Mouse (Mus musculus) lung, embryonic 15.5 days (tissue): Measurements from ENCODE around the gene Unc13b. TPM values are rescaled to one million over a fixed set of nuclear protein-coding genes. Genes with fewer than 3 reads are reported as not detected.

Source experiments
- ATAC-seq: fragments of 200-750 bp; cut with Nextera tagmentation; 2 replicates; pipeline ENCODE4 v1.8.0; 2017; ENCODE audit warnings: moderate number of reproducible peaks, borderline replicate concordance; ENCODE audit not compliant: low FRiP score, low TSS enrichment; ENCODE audit errors: extremely low read depth
- H3K27ac ChIP-seq: fragments of 300-500 bp; sonication (generic); 2 replicates; pipeline ENCODE4 v1.5.1; 2015; ENCODE audit warnings: moderate library complexity, mild to moderate bottlenecking, inconsistent platforms
- H3K27me3 ChIP-seq: fragments of 300-500 bp; sonication (generic); 2 replicates; pipeline ENCODE4 v1.6.1; 2015; ENCODE audit warnings: inconsistent platforms
- H3K36me3 ChIP-seq: fragments of 300-500 bp; sonication (generic); 2 replicates; pipeline ENCODE4 v1.6.1; 2015; ENCODE audit warnings: inconsistent platforms
- H3K4me1 ChIP-seq: fragments of 300-500 bp; sonication (generic); 2 replicates; pipeline ENCODE4 v1.6.1; 2015; ENCODE audit warnings: inconsistent platforms
- H3K4me2 ChIP-seq: fragments of 300-500 bp; sonication (generic); 2 replicates; pipeline ENCODE4 v1.6.1; 2015; ENCODE audit warnings: inconsistent platforms, mild to moderate bottlenecking, moderate library complexity
- H3K4me3 ChIP-seq: fragments of 300-500 bp; sonication (generic); 2 replicates; pipeline ENCODE4 v1.5.1; 2015; ENCODE audit warnings: mild to moderate bottlenecking, inconsistent platforms
- H3K9ac ChIP-seq: fragments of 300-500 bp; sonication (generic); 2 replicates; pipeline ENCODE4 v1.6.1; 2015; ENCODE audit warnings: inconsistent platforms
- H3K9me3 ChIP-seq: fragments of 300-500 bp; sonication (generic); 2 replicates; pipeline ENCODE4 v1.6.1; 2016; ENCODE audit warnings: inconsistent platforms
- WGBS: fragments of 180-500 bp; shearing (Covaris S2); methylation state at CpG from one replicate; pipeline ENCODE4 v1.1.7; 2015; 5-methylcytosine and 5-hydroxymethylcytosine counted together
- polyA plus RNA-seq: library from polyadenylated mRNA; unstranded; fragments of >200 nt; fragmentation: Nextera tagmentation; extraction: Ambion mirVana; gene quantifications from 2 replicates; pipeline ENCODE4 v1.2.1, GENCODE M21; 2015

Gene Unc13b
- polyA plus RNA-seq, 1 experiment from 2014 or later = 7.3 TPM

GRCm38 (mm10) chr4:43245776-43246175 lies 187.0 kb downstream of the Unc13b start:
- no peak overlapping the region for H3K4me2 ChIP-seq
- WGBS = 84% methylated on average over 4 of the region's 4 CpGs
- H3K36me3 ChIP-seq = no peaks in the 10 kb centered on the region
- no peaks in the 10 kb centered on the region for H3K27me3 ChIP-seq
- ATAC-seq = no peak
- no peaks in the 10 kb centered on the region for H3K4me1 ChIP-seq
- H3K4me3 ChIP-seq = no peak overlapping the region
- no peak overlapping the region for H3K27ac ChIP-seq
- no peak overlapping the region for H3K9ac ChIP-seq
- H3K9me3 ChIP-seq = no peaks in the 10 kb centered on the region

DNA sequence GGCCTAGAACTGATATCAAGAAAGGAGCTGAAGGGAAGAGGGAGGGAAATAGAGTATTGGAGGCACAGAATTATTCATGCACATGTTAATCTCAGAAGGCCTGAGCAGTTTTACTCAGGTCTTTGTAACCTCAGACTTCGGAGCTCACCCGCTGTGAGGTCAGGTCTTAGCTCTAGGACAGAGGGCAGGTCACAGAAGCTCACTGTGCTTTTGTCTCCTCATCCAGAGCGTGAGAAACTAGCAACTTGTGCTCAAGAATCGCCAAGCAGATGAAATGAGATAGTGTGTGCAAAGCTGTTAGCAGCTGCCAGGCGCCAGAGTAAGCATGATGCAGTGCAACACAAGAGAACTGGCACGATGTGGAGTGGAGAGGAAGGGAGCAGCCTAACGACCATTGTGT lies 189.3 kb downstream of the Unc13b start:
- Histone ChIP-seq H3K27me3 (no peaks in the 10 kb centered on the region), H3K4me1 (no peaks in the 10 kb centered on the region), H3K4me2 (no peak overlapping the region), H3K27ac (no peak overlapping the region), H3K4me3 (no peak overlapping the region), H3K9me3 (no peaks in the 10 kb centered on the region), H3K9ac (no peak overlapping the region), H3K36me3 (no peaks in the 10 kb centered on the region)
- ATAC-seq = no peak
- WGBS = 75% methylated on average over 7 of the region's 7 CpGs

GRCm38 (mm10) chr4:43248909-43249308 lies 190.2 kb downstream of the Unc13b start:
- Histone ChIP-seq H3K9ac (no peak overlapping the region), H3K36me3 (no peaks in the 10 kb centered on the region), H3K4me3 (no peak overlapping the region), H3K4me1 (no peaks in the 10 kb centered on the region), H3K27ac (no peak overlapping the region), H3K4me2 (no peak overlapping the region), H3K27me3 (no peaks in the 10 kb centered on the region), H3K9me3 (no peaks in the 10 kb centered on the region)
- no peak for ATAC-seq
- WGBS = 80% methylated on average over 2 of the region's 2 CpGs

GRCm38 (mm10) chr4:43251269-43251668 lies 192.5 kb downstream of the Unc13b start:
- no peaks in the 10 kb centered on the region for H3K4me1 ChIP-seq
- no peak overlapping the region for H3K27ac ChIP-seq
- H3K4me3 ChIP-seq = no peak overlapping the region
- H3K36me3 ChIP-seq = no peaks in the 10 kb centered on the region
- H3K27me3 ChIP-seq = no peaks in the 10 kb centered on the region
- ATAC-seq = no peak
- H3K9me3 ChIP-seq = no peaks in the 10 kb centered on the region
- no peak overlapping the region for H3K4me2 ChIP-seq
- WGBS = 59% methylated on average over 6 of the region's 6 CpGs
- H3K9ac ChIP-seq = no peak overlapping the region

DNA sequence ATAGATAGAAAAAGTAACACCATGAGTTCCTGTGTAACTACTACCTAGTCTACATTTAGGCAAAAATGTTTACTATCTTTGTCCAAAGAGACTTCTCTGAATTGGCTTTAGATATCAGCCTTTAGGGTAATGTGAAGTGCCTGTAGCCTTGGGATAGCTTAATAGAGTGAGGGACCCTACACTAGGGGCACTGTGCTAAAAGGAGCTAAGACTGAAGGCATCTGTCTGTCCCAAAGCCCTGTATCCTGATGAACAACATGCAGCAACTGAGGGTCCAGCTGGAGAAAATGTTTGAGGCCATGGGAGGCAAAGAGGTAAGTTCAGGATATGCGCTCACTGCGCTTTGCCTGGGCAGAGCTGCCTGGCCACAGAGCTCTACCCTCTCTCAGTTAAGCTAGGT lies 198.3 kb downstream of the Unc13b start:
- 98% methylated on average over 2 of the region's 2 CpGs for WGBS
- no peak overlapping the region for H3K9ac ChIP-seq
- H3K4me1 ChIP-seq = peaks cover 7% of the 10 kb centered on the region; the same call in 1 of the 2 replicates
- ATAC-seq = no peak
- H3K27ac ChIP-seq = no peak overlapping the region
- H3K4me3 ChIP-seq = no peak overlapping the region
- no peaks in the 10 kb centered on the region for H3K27me3 ChIP-seq
- H3K9me3 ChIP-seq = no peaks in the 10 kb centered on the region
- no peaks in the 10 kb centered on the region for H3K36me3 ChIP-seq
- no peak overlapping the region for H3K4me2 ChIP-seq

- H3K9me3 ChIP-seq = no peaks in the 10 kb centered on the region
- WGBS = 71% methylated on average over 4 of the region's 4 CpGs
- peaks cover 7% of the 10 kb centered on the region; the same call in 1 of the 2 replicates for H3K4me1 ChIP-seq
- H3K4me2 ChIP-seq = no peak overlapping the region
- H3K4me3 ChIP-seq = no peak overlapping the region
- no peaks in the 10 kb centered on the region for H3K36me3 ChIP-seq
- no peak overlapping the region for H3K9ac ChIP-seq
- H3K27ac ChIP-seq = no peak overlapping the region
- no peaks in the 10 kb centered on the region for H3K27me3 ChIP-seq
- no peak for ATAC-seq
Observed at GRCm38 (mm10) chr4:43258556-43258955, 199.8 kb downstream of the Unc13b start.

DNA sequence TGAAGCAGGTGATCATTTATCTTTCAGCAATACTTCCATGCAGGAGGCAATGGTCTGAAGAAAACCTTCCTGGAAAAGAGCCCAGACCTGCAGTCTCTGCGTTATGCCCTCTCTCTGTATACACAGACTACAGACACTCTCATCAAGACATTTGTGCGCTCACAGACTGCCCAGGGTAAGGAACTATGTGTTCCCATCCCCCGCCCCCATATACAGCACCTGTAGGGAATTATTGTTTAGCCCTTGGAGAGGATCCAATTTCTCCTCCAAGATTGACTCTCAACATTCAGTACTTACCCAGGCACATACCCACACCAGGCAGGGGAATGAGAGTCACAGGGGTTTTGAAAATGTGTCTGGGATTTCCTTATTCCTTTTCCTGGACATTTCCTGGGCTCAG lies 200.7 kb downstream of the Unc13b start:
- no peak overlapping the region for H3K9ac ChIP-seq

DNA sequence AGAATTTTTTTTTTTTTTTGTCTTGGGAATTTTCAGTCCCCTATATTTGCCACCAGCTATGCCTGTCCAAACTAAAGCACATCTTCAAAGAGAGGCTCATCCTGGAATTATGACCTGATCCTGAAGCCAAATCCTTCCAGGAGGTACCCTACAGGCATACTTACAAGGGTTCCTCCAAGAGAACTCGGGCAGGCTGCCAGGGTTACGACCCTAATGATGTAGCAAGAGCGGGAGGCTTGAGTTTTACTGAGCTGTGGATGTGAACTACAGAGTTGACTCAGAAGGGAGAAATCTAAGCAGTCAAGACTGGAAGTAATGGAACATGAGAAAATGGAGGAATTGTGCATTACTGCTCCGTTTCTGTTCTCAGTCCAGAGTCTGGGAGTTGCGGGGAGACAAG lies 201.3 kb downstream of the Unc13b start:
- H3K9ac ChIP-seq = no peak overlapping the region
- H3K9me3 ChIP-seq = no peaks in the 10 kb centered on the region
- ATAC-seq = no peak
- H3K27me3 ChIP-seq = no peaks in the 10 kb centered on the region
- no peak overlapping the region for H3K4me2 ChIP-seq
- peaks cover 7% of the 10 kb centered on the region; the same call in 1 of the 2 replicates for H3K4me1 ChIP-seq
- no peak overlapping the region for H3K4me3 ChIP-seq
- no peak overlapping the region for H3K27ac ChIP-seq
- no peaks in the 10 kb centered on the region for H3K36me3 ChIP-seq
- WGBS = 47% methylated on average over 5 of the region's 5 CpGs

More for the DNA sequence above, 200.7 kb downstream of the Unc13b start:
- 57% methylated on average over 3 of the region's 3 CpGs for WGBS
- H3K4me1 ChIP-seq = peaks cover 7% of the 10 kb centered on the region; the same call in 1 of the 2 replicates
- H3K27ac ChIP-seq = no peak overlapping the region
- H3K36me3 ChIP-seq = no peaks in the 10 kb centered on the region
- no peak for ATAC-seq
- no peaks in the 10 kb centered on the region for H3K9me3 ChIP-seq
- no peak overlapping the region for H3K4me2 ChIP-seq
- H3K4me3 ChIP-seq = no peak overlapping the region
- H3K27me3 ChIP-seq = no peaks in the 10 kb centered on the region

GRCm38 (mm10) chr4:43262821-43263220 lies 204.1 kb downstream of the Unc13b start:
- 81% methylated on average over 6 of the region's 6 CpGs for WGBS
- no peak overlapping the region for H3K4me3 ChIP-seq
- no peak for ATAC-seq

DNA sequence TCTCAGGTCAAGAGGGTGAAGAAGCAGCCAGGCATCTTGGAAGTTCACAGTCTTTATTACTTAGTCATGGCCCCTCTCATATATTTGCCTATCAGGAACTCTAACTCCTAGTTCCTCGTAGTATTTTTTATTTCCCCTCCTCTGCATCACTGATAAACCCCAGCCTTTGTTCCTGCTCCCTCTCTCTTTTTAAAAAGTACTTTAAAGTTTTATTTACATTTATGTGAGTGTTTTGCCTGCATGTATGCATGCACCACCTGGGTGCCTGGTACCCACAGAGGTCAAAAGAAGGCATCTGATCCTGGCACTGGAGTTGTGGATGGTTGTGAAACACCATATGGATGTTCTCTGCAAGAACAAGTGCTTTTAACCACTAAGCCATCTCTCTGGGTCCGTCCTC lies 207.4 kb downstream of the Unc13b start:
- WGBS = 38% methylated on average over 2 of the region's 2 CpGs
- no peaks in the 10 kb centered on the region for H3K27me3 ChIP-seq
- no peaks in the 10 kb centered on the region for H3K36me3 ChIP-seq
- peaks cover 7% of the 10 kb centered on the region; the same call in 1 of the 2 replicates for H3K4me1 ChIP-seq
- no peak for ATAC-seq
- H3K9ac ChIP-seq = no peak overlapping the region
- no peak overlapping the region for H3K4me3 ChIP-seq
- H3K27ac ChIP-seq = no peak overlapping the region
- H3K4me2 ChIP-seq = no peak overlapping the region
- H3K9me3 ChIP-seq = no peaks in the 10 kb centered on the region

More at GRCm38 (mm10) chr4:43262821-43263220, 204.1 kb downstream of the Unc13b start:
- no peak overlapping the region for H3K27ac ChIP-seq
- no peaks in the 10 kb centered on the region for H3K27me3 ChIP-seq
- no peaks in the 10 kb centered on the region for H3K9me3 ChIP-seq
- H3K36me3 ChIP-seq = no peaks in the 10 kb centered on the region
- H3K9ac ChIP-seq = no peak overlapping the region
- H3K4me1 ChIP-seq = peaks cover 13% of the 10 kb centered on the region
- H3K4me2 ChIP-seq = no peak overlapping the region

- Histone ChIP-seq H3K4me1 (peaks cover 7% of the 10 kb centered on the region; the same call in 1 of the 2 replicates), H3K4me2 (peak within 1 kb of the TSS; percentile 57), H3K36me3 (no peaks in the 10 kb centered on the region), H3K4me3 (peak within 1 kb of the TSS; percentile 28), H3K27me3 (no peaks in the 10 kb centered on the region), H3K9me3 (no peaks in the 10 kb centered on the region), H3K27ac (no peak within 1 kb of the TSS), H3K9ac (no peak within 1 kb of the TSS)
- ATAC-seq = no peak; the same call in 1 of the 2 replicates
- 3% methylated on average over 19 of the region's 19 CpGs for WGBS
Observed at GRCm38 (mm10) chr4:43266623-43267322, 208.0 kb downstream of the Unc13b start, which contains the start of gene Atp8b5. Atp8b5 (plus strand) TSS chr4:43267159.

- Histone ChIP-seq H3K9me3 (no peaks in the 10 kb centered on the region), H3K27me3 (no peaks in the 10 kb centered on the region), H3K9ac (no peak overlapping the region), H3K27ac (no peak overlapping the region), H3K36me3 (no peaks in the 10 kb centered on the region), H3K4me1 (peaks cover 7% of the 10 kb centered on the region; the same call in 1 of the 2 replicates), H3K4me2 (peak overlapping the region; percentile 57), H3K4me3 (peak overlapping the region; percentile 28; the same call in 1 of the 2 replicates)
- 9% methylated on average over 2 of the region's 2 CpGs for WGBS
- no peak for ATAC-seq
Observed at GRCm38 (mm10) chr4:43267323-43267658, 208.5 kb downstream of the Unc13b start.
